Mouse (Mus musculus) stomach, postnatal 0 days (tissue): ENCODE results near the gene Itpr3.

Experiments
- CTCF ChIP-seq: IDR thresholded peaks from 2 replicates; pipeline ENCODE4 v1.5.1; 2016; ENCODE audit warnings: antibody characterized with exemption, low read depth, mild to moderate bottlenecking, moderate library complexity
- EP300 ChIP-seq: optimal IDR thresholded peaks from 2 replicates; pipeline ENCODE3; 2016; ENCODE audit warnings: antibody characterized with exemption

DNA sequence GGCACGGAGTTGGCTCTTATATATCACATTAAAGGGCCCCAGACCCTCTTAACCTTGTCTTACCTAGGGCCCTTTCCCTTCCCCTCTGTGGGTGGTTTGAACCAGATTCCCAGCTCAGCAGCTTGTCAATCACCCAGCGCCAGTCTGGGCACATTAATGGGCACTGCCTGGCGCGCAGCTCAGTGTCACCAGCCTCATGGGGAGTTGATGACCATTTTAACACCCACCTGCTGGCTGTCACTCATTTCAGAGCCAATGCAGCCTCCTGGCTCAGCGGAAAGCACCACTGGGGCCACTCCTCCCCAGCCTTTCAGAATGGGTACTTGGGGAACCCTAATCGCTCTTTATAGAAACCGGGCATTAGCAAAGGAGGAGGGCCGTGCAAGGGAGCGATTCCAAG is 81.3 kb downstream of the Itpr3 start:
- TF ChIP-seq EP300 (no peak), CTCF (no peak)
